Mouse (Mus musculus): ENCODE results near the gene Adamts18. TPM values are rescaled to one million over a fixed set of nuclear protein-coding genes. Genes with fewer than 3 reads are reported as not detected.

Gene Adamts18
- polyA plus RNA-seq, 1 experiment from 2014 or later = 9.0 TPM

GRCm38 (mm10) chr8:113872436-113872835 lies 23.9 kb upstream of the Adamts18 start:
- H3K36me3 ChIP-seq (ENCODE audit: control insufficient read depth, insufficient read depth, low read length) = no peaks in the 10 kb centered on the region
- no peaks in the 10 kb centered on the region for H3K9me3 ChIP-seq (ENCODE audit: control insufficient read depth, low read length)
- H3K9ac ChIP-seq (ENCODE audit: low read length) = no peak overlapping the region
- H3K27ac ChIP-seq (ENCODE audit: low read length) = no peak overlapping the region
- H3K4me3 ChIP-seq (ENCODE audit: low read length) = no peak overlapping the region
- WGBS = 80% methylated on average over 6 of the region's 6 CpGs
- no peaks in the 10 kb centered on the region for H3K4me1 ChIP-seq (replicated peaks; ENCODE audit: control insufficient read depth, insufficient read depth, low read length)
- no peak for ATAC-seq (ENCODE audit: low read depth)
- H3K27me3 ChIP-seq (ENCODE audit: control insufficient read depth, insufficient read depth, low read depth, low read length) = no peaks in the 10 kb centered on the region
- H3K4me2 ChIP-seq (ENCODE audit: low read depth, low read length) = no peak overlapping the region

- Histone ChIP-seq H3K9me3 (ENCODE audit: control insufficient read depth, low read length) (no peaks in the 10 kb centered on the region; the same call in 1 of the 2 replicates), H3K27ac (ENCODE audit: low read length) (no peak overlapping the region), H3K4me1 (replicated peaks; ENCODE audit: control insufficient read depth, insufficient read depth, low read length) (no peaks in the 10 kb centered on the region), H3K4me3 (ENCODE audit: low read length) (no peak overlapping the region), H3K9ac (ENCODE audit: low read length) (no peak overlapping the region), H3K4me2 (ENCODE audit: low read depth, low read length) (no peak overlapping the region), H3K36me3 (ENCODE audit: control insufficient read depth, insufficient read depth, low read length) (no peaks in the 10 kb centered on the region), H3K27me3 (ENCODE audit: control insufficient read depth, insufficient read depth, low read depth, low read length) (no peaks in the 10 kb centered on the region)
- no peak for ATAC-seq (ENCODE audit: low read depth)
- WGBS = 67% methylated on average over 4 of the region's 4 CpGs
These were observed 18.0 kb upstream of the Adamts18 start for GRCm38 (mm10) chr8:113866530-113866929.

GRCm38 (mm10) chr8:113865326-113866093 lies 17.0 kb upstream of the Adamts18 start:
- Histone ChIP-seq H3K9me3 (ENCODE audit: control insufficient read depth, low read length) (no peaks in the 10 kb centered on the region; the same call in 1 of the 2 replicates), H3K27ac (ENCODE audit: low read length) (no peak overlapping the region), H3K4me2 (ENCODE audit: low read depth, low read length) (peak overlapping the region; percentile 6; the same call in 1 of the 2 replicates), H3K27me3 (ENCODE audit: control insufficient read depth, insufficient read depth, low read depth, low read length) (no peaks in the 10 kb centered on the region), H3K4me3 (ENCODE audit: low read length) (no peak overlapping the region), H3K9ac (ENCODE audit: low read length) (no peak overlapping the region), H3K4me1 (replicated peaks; ENCODE audit: control insufficient read depth, insufficient read depth, low read length) (no peaks in the 10 kb centered on the region), H3K36me3 (ENCODE audit: control insufficient read depth, insufficient read depth, low read length) (no peaks in the 10 kb centered on the region)
- 61% methylated on average over 13 of the region's 13 CpGs for WGBS
- ATAC-seq (ENCODE audit: low read depth) = no peak

- Histone ChIP-seq H3K36me3 (ENCODE audit: control insufficient read depth, insufficient read depth, low read length) (no peaks in the 10 kb centered on the region), H3K4me3 (ENCODE audit: low read length) (no peak overlapping the region), H3K4me2 (ENCODE audit: low read depth, low read length) (no peak overlapping the region), H3K4me1 (replicated peaks; ENCODE audit: control insufficient read depth, insufficient read depth, low read length) (no peaks in the 10 kb centered on the region), H3K27me3 (ENCODE audit: control insufficient read depth, insufficient read depth, low read depth, low read length) (no peaks in the 10 kb centered on the region), H3K9me3 (ENCODE audit: control insufficient read depth, low read length) (no peaks in the 10 kb centered on the region; the same call in 1 of the 2 replicates), H3K27ac (ENCODE audit: low read length) (no peak overlapping the region), H3K9ac (ENCODE audit: low read length) (no peak overlapping the region)
- 81% methylated on average over 12 of the region's 12 CpGs for WGBS
- ATAC-seq (ENCODE audit: low read depth) = no peak
These were observed 11.5 kb upstream of the Adamts18 start for GRCm38 (mm10) chr8:113859890-113860683.

GRCm38 (mm10) chr8:113858801-113859200 lies 10.3 kb upstream of the Adamts18 start:
- WGBS = 57% methylated on average over 7 of the region's 7 CpGs
- H3K4me3 ChIP-seq (ENCODE audit: low read length) = no peak overlapping the region
- H3K4me1 ChIP-seq (replicated peaks; ENCODE audit: control insufficient read depth, insufficient read depth, low read length) = no peaks in the 10 kb centered on the region
- no peak overlapping the region for H3K9ac ChIP-seq (ENCODE audit: low read length)
- H3K4me2 ChIP-seq (ENCODE audit: low read depth, low read length) = no peak overlapping the region
- H3K27me3 ChIP-seq (ENCODE audit: control insufficient read depth, insufficient read depth, low read depth, low read length) = no peaks in the 10 kb centered on the region
- H3K36me3 ChIP-seq (ENCODE audit: control insufficient read depth, insufficient read depth, low read length) = no peaks in the 10 kb centered on the region
- no peaks in the 10 kb centered on the region; the same call in 1 of the 2 replicates for H3K9me3 ChIP-seq (ENCODE audit: control insufficient read depth, low read length)
- no peak overlapping the region for H3K27ac ChIP-seq (ENCODE audit: low read length)
- ATAC-seq (ENCODE audit: low read depth) = no peak

- peaks cover 4% of the 10 kb centered on the region; the same call in 1 of the 2 replicates for H3K9me3 ChIP-seq (ENCODE audit: control insufficient read depth, low read length)
- H3K4me2 ChIP-seq (ENCODE audit: low read depth, low read length) = no peak overlapping the region
These were observed 6.2 kb upstream of the Adamts18 start for GRCm38 (mm10) chr8:113854622-113855293.

GRCm38 (mm10) chr8:113853714-113854113 lies 5.2 kb upstream of the Adamts18 start:
- Histone ChIP-seq H3K4me2 (ENCODE audit: low read depth, low read length) (no peak overlapping the region), H3K9me3 (ENCODE audit: control insufficient read depth, low read length) (peaks cover 4% of the 10 kb centered on the region; the same call in 1 of the 2 replicates), H3K27ac (ENCODE audit: low read length) (no peak overlapping the region), H3K27me3 (ENCODE audit: control insufficient read depth, insufficient read depth, low read depth, low read length) (peaks cover 16% of the 10 kb centered on the region), H3K36me3 (ENCODE audit: control insufficient read depth, insufficient read depth, low read length) (no peaks in the 10 kb centered on the region), H3K4me3 (ENCODE audit: low read length) (no peak overlapping the region), H3K9ac (ENCODE audit: low read length) (no peak overlapping the region), H3K4me1 (replicated peaks; ENCODE audit: control insufficient read depth, insufficient read depth, low read length) (no peaks in the 10 kb centered on the region; the same call in 1 of the 2 replicates)
- no peak for ATAC-seq (ENCODE audit: low read depth)
- WGBS = 70% methylated on average over 4 of the region's 4 CpGs

More at GRCm38 (mm10) chr8:113854622-113855293, 6.2 kb upstream of the Adamts18 start:
- no peak overlapping the region for H3K27ac ChIP-seq (ENCODE audit: low read length)
- H3K27me3 ChIP-seq (ENCODE audit: control insufficient read depth, insufficient read depth, low read depth, low read length) = peaks cover 5% of the 10 kb centered on the region
- no peak for ATAC-seq (ENCODE audit: low read depth)
- no peak overlapping the region for H3K4me3 ChIP-seq (ENCODE audit: low read length)
- H3K4me1 ChIP-seq (replicated peaks; ENCODE audit: control insufficient read depth, insufficient read depth, low read length) = no peaks in the 10 kb centered on the region
- H3K36me3 ChIP-seq (ENCODE audit: control insufficient read depth, insufficient read depth, low read length) = no peaks in the 10 kb centered on the region
- no peak overlapping the region for H3K9ac ChIP-seq (ENCODE audit: low read length)
- WGBS = 71% methylated on average over 8 of the region's 8 CpGs

- H3K4me3 ChIP-seq (ENCODE audit: low read length) = no peak overlapping the region
- H3K27me3 ChIP-seq (ENCODE audit: control insufficient read depth, insufficient read depth, low read depth, low read length) = peaks cover 35% of the 10 kb centered on the region
- H3K4me1 ChIP-seq (replicated peaks; ENCODE audit: control insufficient read depth, insufficient read depth, low read length) = no peaks in the 10 kb centered on the region; the same call in none of the 2 replicates
- H3K36me3 ChIP-seq (ENCODE audit: control insufficient read depth, insufficient read depth, low read length) = no peaks in the 10 kb centered on the region
- H3K27ac ChIP-seq (ENCODE audit: low read length) = no peak overlapping the region
- H3K9ac ChIP-seq (ENCODE audit: low read length) = no peak overlapping the region
- 46% methylated on average over 4 of the region's 4 CpGs for WGBS
- ATAC-seq (ENCODE audit: low read depth) = no peak
- H3K9me3 ChIP-seq (ENCODE audit: control insufficient read depth, low read length) = peaks cover 4% of the 10 kb centered on the region; the same call in 1 of the 2 replicates
- H3K4me2 ChIP-seq (ENCODE audit: low read depth, low read length) = no peak overlapping the region
These were observed 3.1 kb upstream of the Adamts18 start for GRCm38 (mm10) chr8:113851655-113852054.

Data from lung, embryonic 16.5 days (tissue).